Mouse (Mus musculus) gonadal fat pad, adult 2 months (tissue): ENCODE measurements around the gene Nrarp. TPM values are rescaled to one million over a fixed set of nuclear protein-coding genes. Genes with fewer than 3 reads are reported as not detected.

ENCODE experiments used
- DNase-seq: peaks from one replicate; pipeline ENCODE4 v3.0.0-alpha.2; 2012; ENCODE audit warnings: low read depth
- polyA plus RNA-seq: library from polyadenylated mRNA; depleted of rRNA; stranded (reverse); fragments of >200 nt; gene quantifications from 2 replicates; pipeline ENCODE4 v1.2.3, GENCODE M21; 2012

The Nrarp gene
- polyA plus RNA-seq, 1 experiment = 20.4 TPM

- no peak for DNase-seq
Observed at GRCm38 (mm10) chr2:25174866-25175689, 5.5 kb upstream of the Nrarp start.

- no peak for DNase-seq
Observed at GRCm38 (mm10) chr2:25175690-25176078, 4.9 kb upstream of the Nrarp start.

- no peak for DNase-seq
Observed at GRCm38 (mm10) chr2:25176573-25176972, 4.0 kb upstream of the Nrarp start.

- no peak for DNase-seq
Observed at GRCm38 (mm10) chr2:25177076-25177475, 3.5 kb upstream of the Nrarp start.

GRCm38 (mm10) chr2:25177685-25178084 lies 2.9 kb upstream of the Nrarp start:
- no peak for DNase-seq

- no peak for DNase-seq
Observed at GRCm38 (mm10) chr2:25178285-25178972, 2.1 kb upstream of the Nrarp start.

- no peak for DNase-seq
Observed at GRCm38 (mm10) chr2:25179566-25180217, 866 bp upstream of the Nrarp start.

GRCm38 (mm10) chr2:25180973-25181890 lies 674 bp downstream of the Nrarp start:
- no peak for DNase-seq

GRCm38 (mm10) chr2:25181891-25182397 lies 1.4 kb downstream of the Nrarp start:
- DNase-seq = no peak

GRCm38 (mm10) chr2:25182664-25183063 lies 2.1 kb downstream of the Nrarp start:
- DNase-seq = no peak

GRCm38 (mm10) chr2:25183336-25183735 lies 2.8 kb downstream of the Nrarp start:
- no peak for DNase-seq

GRCm38 (mm10) chr2:25184496-25184895 lies 3.9 kb downstream of the Nrarp start:
- DNase-seq = no peak

- DNase-seq = no peak
Observed at GRCm38 (mm10) chr2:25185625-25186574, 5.3 kb downstream of the Nrarp start.

GRCm38 (mm10) chr2:25186575-25186930 lies 6.0 kb downstream of the Nrarp start:
- no peak for DNase-seq

- no peak for DNase-seq
Observed at GRCm38 (mm10) chr2:25187841-25188240, 7.3 kb downstream of the Nrarp start.

- DNase-seq = no peak
Observed at GRCm38 (mm10) chr2:25193330-25193770, 12.8 kb downstream of the Nrarp start.

- no peak for DNase-seq
Observed at GRCm38 (mm10) chr2:25194006-25194405, 13.4 kb downstream of the Nrarp start.

GRCm38 (mm10) chr2:25194486-25195171 lies 14.1 kb downstream of the Nrarp start:
- no peak for DNase-seq
